Mouse (Mus musculus): ENCODE data around the gene Trim71. TPM values are rescaled to one million over a fixed set of nuclear protein-coding genes. Genes with fewer than 3 reads are reported as not detected.

Trim71 gene
- total and polyA plus RNA-seq, 3 experiments: not detected

DNA sequence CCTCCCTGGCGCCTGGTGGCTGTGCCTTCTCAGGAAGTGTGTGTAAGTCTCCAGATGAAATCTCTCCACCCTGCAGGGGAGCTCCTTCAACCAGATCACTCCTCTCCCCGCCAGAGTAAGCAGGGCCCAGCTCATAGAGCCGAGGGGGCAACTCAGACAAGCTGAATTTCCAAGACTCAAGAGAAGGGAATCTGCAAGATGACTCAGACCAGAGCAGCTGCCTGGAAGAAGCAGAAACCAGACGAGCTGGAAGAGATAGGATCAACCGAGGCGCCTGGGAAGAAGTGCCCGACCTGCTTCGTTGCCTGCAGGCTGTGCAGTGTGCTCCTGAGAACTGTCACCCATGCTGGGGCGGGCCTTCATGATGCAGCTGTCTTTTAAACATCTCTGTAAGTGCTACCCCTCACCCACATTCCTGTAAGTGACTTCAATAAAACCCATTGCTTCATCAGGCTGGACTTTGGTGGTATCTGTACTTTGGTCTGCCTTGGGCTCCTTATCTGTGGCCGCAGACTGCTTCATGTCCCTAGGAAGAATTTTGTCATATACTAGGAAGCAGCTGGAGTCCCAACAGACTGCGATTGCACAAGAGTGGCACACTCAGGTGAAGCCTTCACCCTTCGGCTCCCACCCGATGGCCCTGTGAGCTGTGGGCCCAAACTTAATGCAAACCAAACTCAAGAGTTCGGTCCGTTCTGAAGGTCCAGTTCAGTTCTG, 61.3 kb downstream of the Trim71 start:
- Histone ChIP-seq H3K79me2 (ENCODE audit: control insufficient read depth, insufficient read depth, low read length, poor library complexity) (no peaks in the 10 kb centered on the region), H3K9me3 (replicated peaks; ENCODE audit: insufficient read depth, low read length) (no peaks in the 10 kb centered on the region), H3K4me1 (ENCODE audit: control insufficient read depth in 1 of 2, insufficient read depth in 2 of 2, low read length in 2 of 2) (peaks cover 0 to 22% of the 10 kb centered on the region in 2 experiments; a peak in 2 of 4 replicates), H3K27ac (ENCODE audit: control insufficient read depth, low read depth, low read length) (no peak overlapping the region), H3K4me3 (ENCODE audit: control insufficient read depth in 1 of 2, insufficient read depth in 1 of 2, low read depth in 2 of 2, low read length in 2 of 2) (peak overlapping the region; percentile 3 to 32; a peak in 2 of 4 replicates), H3K36me3 (ENCODE audit: control insufficient read depth in 1 of 2, insufficient read depth in 2 of 2, low read length in 2 of 2) (peaks cover 0 to 10% of the 10 kb centered on the region in 2 experiments; a peak in 2 of 4 replicates), H3K27me3 (ENCODE audit: control insufficient read depth in 1 of 2, insufficient read depth in 2 of 2, low read length in 2 of 2) (no peaks in the 10 kb centered on the region), H3K9ac (ENCODE audit: control insufficient read depth, low read depth, low read length, poor library complexity, severe bottlenecking) (no peak overlapping the region)
- DNase-seq (ENCODE audit: low read depth, low spot score): peak; percentile 67
- TF ChIP-seq NELFE (IDR thresholded peaks at IDR 0.05; ENCODE audit: low read depth, low read length) (no peak), E2F4 (IDR thresholded peaks at IDR 0.05; ENCODE audit: borderline replicate concordance, low read depth, low read length) (no peak), USF2 (IDR thresholded peaks at IDR 0.05; ENCODE audit: borderline replicate concordance in 1 of 2, insufficient read depth in 1 of 2, low read depth in 1 of 2, low read length in 2 of 2) (no peak), TAL1 (IDR thresholded peaks at IDR 0.05; ENCODE audit: low read length) (peak; percentile 61), GATA1 (IDR thresholded peaks at IDR 0.05; ENCODE audit: low read depth, low read length) (peak; percentile 3; the same call in 1 of the 2 replicates)

DNA sequence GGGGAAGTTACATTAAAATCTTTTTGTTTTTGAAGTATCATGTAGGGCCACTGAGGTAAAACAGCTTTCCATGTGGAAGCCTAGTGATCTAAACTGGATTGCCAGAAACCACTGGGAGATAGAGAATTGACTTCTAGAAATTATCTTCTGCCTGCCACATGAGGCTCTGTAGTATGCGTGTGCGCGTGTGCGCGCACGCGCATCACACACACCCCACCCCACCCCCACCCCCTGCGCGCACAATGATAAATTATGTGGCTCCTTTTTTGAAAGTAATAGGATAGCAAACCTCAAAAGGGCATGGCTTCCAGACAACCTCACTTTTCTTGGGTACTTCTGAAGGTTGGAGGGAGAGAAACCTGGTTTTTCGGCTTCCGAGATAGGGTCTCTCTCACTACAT, 62.3 kb downstream of the Trim71 start:
- DNase-seq (ENCODE audit: low read depth, low spot score): peak; percentile 75
- Histone ChIP-seq H3K4me1 (ENCODE audit: control insufficient read depth in 1 of 2, insufficient read depth in 2 of 2, low read length in 2 of 2) (peaks cover 0 to 22% of the 10 kb centered on the region in 2 experiments; a peak in 2 of 4 replicates), H3K27me3 (ENCODE audit: control insufficient read depth in 1 of 2, insufficient read depth in 2 of 2, low read length in 2 of 2) (no peaks in the 10 kb centered on the region), H3K4me3 (ENCODE audit: control insufficient read depth in 1 of 2, insufficient read depth in 1 of 2, low read depth in 2 of 2, low read length in 2 of 2) (peak overlapping the region; percentile 66 to 70), H3K79me2 (ENCODE audit: control insufficient read depth, insufficient read depth, low read length, poor library complexity) (no peaks in the 10 kb centered on the region), H3K9me3 (replicated peaks; ENCODE audit: insufficient read depth, low read length) (no peaks in the 10 kb centered on the region), H3K36me3 (ENCODE audit: control insufficient read depth in 1 of 2, insufficient read depth in 2 of 2, low read length in 2 of 2) (peaks cover 0 to 10% of the 10 kb centered on the region in 2 experiments; a peak in 2 of 4 replicates), H3K27ac (ENCODE audit: control insufficient read depth, low read depth, low read length) (peak overlapping the region; percentile 81), H3K9ac (ENCODE audit: control insufficient read depth, low read depth, low read length, poor library complexity, severe bottlenecking) (peak overlapping the region; percentile 67)
- peak in 1 of 2 experiments; percentile 25; a peak in 1 of 4 replicates for TF ChIP-seq POLR2A (IDR thresholded peaks at IDR 0.05; ENCODE audit: control insufficient read depth in 1 of 2, insufficient read depth in 1 of 2, low read depth in 1 of 2, low read length in 2 of 2, poor library complexity in 1 of 2)
- peak; percentile 71; the same call in 1 of the 2 replicates for TF ChIP-seq MYC (IDR thresholded peaks at IDR 0.05; ENCODE audit: low read depth, low read length)
- peak; percentile 52; the same call in 1 of the 2 replicates for TF ChIP-seq GATA1 (IDR thresholded peaks at IDR 0.05; ENCODE audit: low read depth, low read length)
- 0 out of 2 replicates have a peak, but pooled peaks have one; percentile 21 for TF ChIP-seq TAL1 (IDR thresholded peaks at IDR 0.05; ENCODE audit: low read length)
- no peak for TF ChIP-seq TCF12 (IDR thresholded peaks at IDR 0.05; ENCODE audit: low read depth, low read length)
- TF ChIP-seq NRF1 (IDR thresholded peaks at IDR 0.05; ENCODE audit: insufficient read depth, low read depth, low read length, poor library complexity, severe bottlenecking): peak; percentile 80
- TF ChIP-seq SMC3 (IDR thresholded peaks at IDR 0.05; ENCODE audit: low read depth, low read length): no peak

DNA sequence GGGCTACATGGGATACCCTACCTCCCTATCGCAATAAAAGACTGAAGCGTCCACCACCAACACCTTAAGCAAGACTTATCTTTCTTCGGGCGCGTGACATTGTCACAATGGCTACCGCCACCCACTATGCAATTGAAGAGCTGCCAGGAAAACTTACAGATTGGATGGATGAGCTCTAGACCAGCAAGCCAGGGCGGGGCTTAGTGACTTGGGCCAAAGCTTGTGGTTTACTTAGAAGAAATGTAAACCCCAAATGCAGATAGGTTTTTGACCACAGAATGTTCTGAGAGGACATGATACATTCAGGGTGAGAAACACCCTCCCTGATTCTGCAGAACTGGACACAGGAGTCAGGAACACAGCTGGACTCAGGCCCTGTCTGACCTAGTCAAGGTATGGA, 63.1 kb downstream of the Trim71 start:
- Histone ChIP-seq H3K36me3 (ENCODE audit: control insufficient read depth in 1 of 2, insufficient read depth in 2 of 2, low read length in 2 of 2) (peaks cover 0 to 10% of the 10 kb centered on the region in 2 experiments; a peak in 2 of 4 replicates), H3K9me3 (replicated peaks; ENCODE audit: insufficient read depth, low read length) (no peaks in the 10 kb centered on the region), H3K79me2 (ENCODE audit: control insufficient read depth, insufficient read depth, low read length, poor library complexity) (no peaks in the 10 kb centered on the region), H3K9ac (ENCODE audit: control insufficient read depth, low read depth, low read length, poor library complexity, severe bottlenecking) (0 out of 2 replicates have a peak overlapping the region, but pooled peaks have one; percentile 12), H3K4me3 (ENCODE audit: control insufficient read depth in 1 of 2, insufficient read depth in 1 of 2, low read depth in 2 of 2, low read length in 2 of 2) (no peak overlapping the region), H3K27me3 (ENCODE audit: control insufficient read depth in 1 of 2, insufficient read depth in 2 of 2, low read length in 2 of 2) (no peaks in the 10 kb centered on the region), H3K4me1 (ENCODE audit: control insufficient read depth in 1 of 2, insufficient read depth in 2 of 2, low read length in 2 of 2) (peaks cover 0 to 22% of the 10 kb centered on the region in 2 experiments; a peak in 2 of 4 replicates), H3K27ac (ENCODE audit: control insufficient read depth, low read depth, low read length) (peak overlapping the region; percentile 39; the same call in 1 of the 2 replicates)
- peak; percentile 82 for DNase-seq (ENCODE audit: low read depth, low spot score)
- TF ChIP-seq UBTF (IDR thresholded peaks at IDR 0.05; ENCODE audit: borderline replicate concordance, insufficient read depth, low read depth, low read length): no peak
- no peak for TF ChIP-seq HCFC1 (IDR thresholded peaks at IDR 0.05; ENCODE audit: low read depth, low read length)
- no peak for TF ChIP-seq SMC3 (IDR thresholded peaks at IDR 0.05; ENCODE audit: low read depth, low read length)
- TF ChIP-seq POLR2AphosphoS5 (IDR thresholded peaks at IDR 0.05; ENCODE audit: borderline replicate concordance, low read depth, low read length): no peak
- no peak for TF ChIP-seq POLR2AphosphoS2 (IDR thresholded peaks at IDR 0.05; ENCODE audit: low read length)
- peak; percentile 72; the same call in 1 of the 2 replicates for TF ChIP-seq BHLHE40 (IDR thresholded peaks at IDR 0.05; ENCODE audit: borderline replicate concordance, low read depth, low read length)
- TF ChIP-seq CTCF (IDR thresholded peaks at IDR 0.05 in 2 of 3, conservative IDR thresholded peaks at IDR 0.05 in 1 of 3; ENCODE audit: control insufficient read depth in 1 of 3, insufficient read depth in 1 of 3, low read depth in 2 of 3, low read length in 3 of 3, poor library complexity in 1 of 3, severe bottlenecking in 1 of 3): no peak
- TF ChIP-seq EP300 (IDR thresholded peaks at IDR 0.05; ENCODE audit: low read depth in 1 of 2, low read length in 2 of 2): peak; percentile 70 to 76
- TF ChIP-seq ZMIZ1 (IDR thresholded peaks at IDR 0.05; ENCODE audit: low read depth, low read length): no peak
- no peak for TF ChIP-seq CHD2 (IDR thresholded peaks at IDR 0.05; ENCODE audit: low read length)
- peak; percentile 3; the same call in 1 of the 2 replicates for TF ChIP-seq MXI1 (IDR thresholded peaks at IDR 0.05; ENCODE audit: low read depth, low read length)
- no peak for TF ChIP-seq CHD1 (IDR thresholded peaks at IDR 0.05; ENCODE audit: low read depth, low read length)
- TF ChIP-seq RAD21 (IDR thresholded peaks at IDR 0.05; ENCODE audit: low read depth, low read length): no peak
- no peak for TF ChIP-seq USF2 (IDR thresholded peaks at IDR 0.05; ENCODE audit: borderline replicate concordance in 1 of 2, insufficient read depth in 1 of 2, low read depth in 1 of 2, low read length in 2 of 2)

Measured in MEL (cell line).